Mouse (Mus musculus) intestine, embryonic 14.5 days (tissue): ENCODE results near the gene Tbx15. TPM values are rescaled to one million over a fixed set of nuclear protein-coding genes. Genes with fewer than 3 reads are reported as not detected.

Experiments used
- ATAC-seq: fragments of 200-750 bp; cut with Nextera tagmentation; replicated peaks from 2 replicates; pipeline ENCODE4 v1.8.0; 2017; ENCODE audit warnings: low read depth, moderate number of reproducible peaks, moderate TSS enrichment, moderate library complexity; ENCODE audit not compliant: low FRiP score, low TSS enrichment
- DNase-seq: peaks from one replicate; pipeline ENCODE4 v3.0.0-alpha.2; 2018; ENCODE audit warnings: low spot score
- H3K27ac ChIP-seq: fragments of 300-500 bp; sonication (generic); 2 replicates; pipeline ENCODE4 v1.5.1; 2014; ENCODE audit warnings: low read depth, mild to moderate bottlenecking, control low read depth
- H3K27me3 ChIP-seq: fragments of 300-500 bp; sonication (generic); replicated peaks from 2 replicates; pipeline ENCODE4 v1.6.1; 2014; ENCODE audit warnings: low read length, control low read depth; ENCODE audit not compliant: control insufficient read depth, insufficient read depth
- H3K36me3 ChIP-seq: fragments of 300-500 bp; sonication (generic); 2 replicates; pipeline ENCODE4 v1.6.1; 2014; ENCODE audit warnings: low read length, control low read depth; ENCODE audit not compliant: control insufficient read depth, insufficient read depth
- H3K4me1 ChIP-seq: fragments of 300-500 bp; sonication (generic); replicated peaks from 2 replicates; pipeline ENCODE4 v1.6.1; 2014; ENCODE audit warnings: low read length, control low read depth, mixed read lengths; ENCODE audit not compliant: control insufficient read depth, insufficient read depth
- H3K4me2 ChIP-seq: fragments of 300-500 bp; sonication (generic); 2 replicates; pipeline ENCODE4 v1.6.1; 2014; ENCODE audit warnings: low read length
- H3K4me3 ChIP-seq: fragments of 300-500 bp; sonication (generic); 2 replicates; pipeline ENCODE4 v1.5.1; 2014; ENCODE audit warnings: low read depth, low read length, control low read depth, mixed read lengths
- H3K9ac ChIP-seq: fragments of 300-500 bp; sonication (generic); 2 replicates; pipeline ENCODE4 v1.6.1; 2014; ENCODE audit warnings: mild to moderate bottlenecking, low read length
- H3K9me3 ChIP-seq: fragments of 300-500 bp; sonication (generic); 2 replicates; pipeline ENCODE4 v1.6.1; 2016; ENCODE audit warnings: low read length, control low read depth; ENCODE audit not compliant: control insufficient read depth
- WGBS: fragments of 180-500 bp; shearing (Covaris S2); extraction: QIAGEN DNeasy Blood & Tissue Kit; methylation state at CpG from one replicate; pipeline ENCODE4 v1.1.7; 2014; 5-methylcytosine and 5-hydroxymethylcytosine counted together
- microRNA-seq: library from miRNA; unstranded; fragments of <30 nt; microRNA quantifications from one replicate; pipeline ENCODE4, GENCODE M21; 2016
- polyA plus RNA-seq: library from polyadenylated mRNA; unstranded; fragments of >200 nt; fragmentation: Nextera tagmentation; extraction: Ambion mirVana; gene quantifications from 2 replicates; pipeline ENCODE4 v1.2.1, GENCODE M21; 2014

The Tbx15 gene
- polyA plus RNA-seq, 1 experiment from 2014 or later: not detected

GRCm38 (mm10) chr3:99387127-99387526 is 146.9 kb downstream of the Tbx15 start:
- Histone ChIP-seq H3K27ac (no peak overlapping the region), H3K4me3 (no peak overlapping the region), H3K36me3 (no peaks in the 10 kb centered on the region), H3K27me3 (no peaks in the 10 kb centered on the region), H3K4me1 (no peaks in the 10 kb centered on the region), H3K9ac (no peak overlapping the region), H3K9me3 (no peaks in the 10 kb centered on the region), H3K4me2 (no peak overlapping the region)
- no peak for ATAC-seq
- WGBS: 51% methylated on average over 3 of the region's 4 CpGs
- DNase-seq: no peak

Small RNA genes lying within 50 kb of the gene (microRNA-seq; reads per million reads assigned to microRNA genes)
- not detected for gene Mir6481

Other genes starting within 250 kb of the Tbx15 start
- 8.6 and 10.9 TPM in 2 replicates for gene Wars2, start 99.3 kb upstream of the Tbx15 start, polyA plus RNA-seq